Mouse (Mus musculus) kidney, embryonic 14.5 days (tissue): Measurements from ENCODE around the gene Jakmip3. TPM values are rescaled to one million over a fixed set of nuclear protein-coding genes. Genes with fewer than 3 reads are reported as not detected.
A peak's percentile ranks its signal among the peaks of the same experiment; 100 is the strongest.

Experiments
- ATAC-seq: fragments of 200-750 bp; cut with Nextera tagmentation; 2 replicates; pipeline ENCODE4 v1.8.0; 2017; ENCODE audit warnings: moderate number of reproducible peaks, mild to moderate bottlenecking, moderate TSS enrichment, moderate library complexity; ENCODE audit not compliant: low FRiP score, low TSS enrichment
- H3K27ac ChIP-seq: fragments of 300-500 bp; sonication (generic); 2 replicates; pipeline ENCODE4 v1.5.1; 2014; ENCODE audit warnings: low read depth, mild to moderate bottlenecking, low read length, moderate library complexity, mixed read lengths
- H3K27me3 ChIP-seq: fragments of 300-500 bp; sonication (generic); 2 replicates; pipeline ENCODE4 v1.6.1; 2014; ENCODE audit warnings: mild to moderate bottlenecking, low read length; ENCODE audit not compliant: control insufficient read depth, insufficient read depth
- H3K36me3 ChIP-seq: fragments of 300-500 bp; sonication (generic); 2 replicates; pipeline ENCODE4 v1.6.1; 2014; ENCODE audit warnings: low read length, mixed read lengths; ENCODE audit not compliant: control insufficient read depth, insufficient read depth
- H3K4me1 ChIP-seq: fragments of 300-500 bp; sonication (generic); 2 replicates; pipeline ENCODE4 v1.6.1; 2014; ENCODE audit warnings: low read length, mixed read lengths; ENCODE audit not compliant: control insufficient read depth, insufficient read depth
- H3K4me2 ChIP-seq: fragments of 300-500 bp; sonication (generic); replicated peaks from 2 replicates; pipeline ENCODE4 v1.6.1; 2014; ENCODE audit warnings: low read depth, mild to moderate bottlenecking, low read length
- H3K4me3 ChIP-seq: fragments of 300-500 bp; sonication (generic); 2 replicates; pipeline ENCODE4 v1.5.1; 2014; ENCODE audit warnings: mild to moderate bottlenecking, low read length
- H3K9ac ChIP-seq: fragments of 300-500 bp; sonication (generic); 2 replicates; pipeline ENCODE4 v1.6.1; 2014; ENCODE audit warnings: low read depth, mild to moderate bottlenecking, low read length, moderate library complexity
- H3K9me3 ChIP-seq: fragments of 300-500 bp; sonication (generic); 2 replicates; pipeline ENCODE4 v1.6.1; 2016; ENCODE audit warnings: low read length; ENCODE audit not compliant: control insufficient read depth
- WGBS: fragments of 180-500 bp; shearing (Covaris S2); extraction: QIAGEN DNeasy Blood & Tissue Kit; methylation state at CpG from one replicate; pipeline ENCODE4 v1.1.7; 2014; 5-methylcytosine and 5-hydroxymethylcytosine counted together
- polyA plus RNA-seq: library from polyadenylated mRNA; unstranded; fragments of >200 nt; fragmentation: Nextera tagmentation; extraction: Ambion mirVana; gene quantifications from 2 replicates; pipeline ENCODE4 v1.2.1, GENCODE M21; 2014

The Jakmip3 gene
- polyA plus RNA-seq, 1 experiment from 2014 or later: 0.42 TPM

DNA sequence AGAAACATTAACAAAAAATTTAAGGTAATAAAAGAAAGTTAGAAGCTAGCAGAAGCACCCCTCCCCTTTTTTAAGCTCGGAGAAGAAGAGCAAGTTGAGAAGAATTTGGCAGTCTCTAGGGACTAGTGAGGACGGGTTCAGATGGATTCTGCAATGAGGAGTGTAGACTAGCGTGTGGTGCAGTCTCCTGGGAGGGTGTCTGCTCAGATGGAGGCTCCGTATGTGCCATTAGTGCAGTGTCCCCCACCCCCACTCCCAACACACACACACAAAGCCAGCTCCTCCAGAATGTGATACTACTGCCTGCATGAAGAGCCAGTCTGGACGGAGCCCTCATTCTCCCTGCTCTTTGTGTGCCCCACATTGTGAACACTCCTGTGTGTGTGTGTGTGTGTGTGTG, 140.6 kb downstream of the Jakmip3 start:
- Histone ChIP-seq H3K36me3 (no peaks in the 10 kb centered on the region), H3K9me3 (no peaks in the 10 kb centered on the region), H3K27me3 (peaks cover 2% of the 10 kb centered on the region; the same call in 1 of the 2 replicates), H3K9ac (no peak overlapping the region), H3K4me2 (no peak overlapping the region), H3K4me3 (no peak overlapping the region), H3K4me1 (peaks cover 26% of the 10 kb centered on the region), H3K27ac (no peak overlapping the region)
- no peak for ATAC-seq
- WGBS: 79% methylated on average over 5 of the region's 5 CpGs

- no peak for ATAC-seq
- Histone ChIP-seq H3K9me3 (no peaks in the 10 kb centered on the region), H3K27me3 (peaks cover 12% of the 10 kb centered on the region), H3K4me3 (no peak overlapping the region), H3K9ac (no peak overlapping the region), H3K36me3 (no peaks in the 10 kb centered on the region), H3K4me2 (no peak overlapping the region), H3K27ac (no peak overlapping the region), H3K4me1 (peaks cover 17% of the 10 kb centered on the region)
- WGBS: 36% methylated on average over 8 of the region's 8 CpGs
Observed at GRCm38 (mm10) chr7:139082281-139082680, 141.8 kb downstream of the Jakmip3 start.

GRCm38 (mm10) chr7:139084316-139084715, 143.8 kb downstream of the Jakmip3 start:
- Histone ChIP-seq H3K27ac (no peak overlapping the region), H3K4me3 (no peak overlapping the region), H3K4me2 (no peak overlapping the region), H3K27me3 (peaks cover 16% of the 10 kb centered on the region), H3K9ac (no peak overlapping the region), H3K36me3 (no peaks in the 10 kb centered on the region), H3K4me1 (no peaks in the 10 kb centered on the region), H3K9me3 (no peaks in the 10 kb centered on the region)
- ATAC-seq: no peak
- WGBS: 79% methylated on average over 1 of the region's 1 CpGs

DNA sequence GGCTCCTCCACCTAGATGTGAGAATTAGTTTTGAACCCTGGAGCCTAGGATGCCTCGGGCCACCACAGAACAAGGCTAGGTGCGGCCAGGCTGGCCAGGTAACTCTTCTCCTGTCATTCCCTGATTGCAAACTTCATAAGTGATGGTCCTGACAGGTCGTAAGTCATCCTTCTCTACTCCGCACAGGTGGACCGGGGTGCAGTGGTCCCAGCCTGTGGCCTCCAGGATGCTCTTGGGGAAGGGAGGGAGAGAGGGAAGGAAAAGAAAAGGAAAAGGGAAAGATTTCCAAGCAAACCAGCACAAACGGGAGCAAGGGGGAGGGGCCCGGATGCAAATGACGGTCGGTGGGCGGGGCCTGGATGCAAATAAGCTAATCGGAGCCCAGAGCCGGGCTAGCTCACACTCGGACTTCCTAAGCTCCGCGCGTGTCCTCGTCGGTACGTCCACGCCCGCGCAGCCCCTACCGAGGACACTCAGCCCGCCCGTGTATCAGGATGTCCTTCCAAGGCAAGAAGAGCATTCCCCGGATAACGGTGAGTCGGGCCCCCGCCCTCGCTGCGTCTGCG, 145.2 kb downstream of the Jakmip3 start, which contains the start of gene Dpysl4:
Dpysl4 (plus strand) TSS at position 373 of the 566 bp plus-strand sequence.
- no peaks in the 10 kb centered on the region for H3K4me1 ChIP-seq
- WGBS: 6% methylated on average over 32 of the region's 32 CpGs
- peak within 1 kb of the TSS; percentile 63 for H3K4me3 ChIP-seq
- H3K9me3 ChIP-seq: no peaks in the 10 kb centered on the region
- no peaks in the 10 kb centered on the region; the same call in 1 of the 2 replicates for H3K36me3 ChIP-seq
- peak; percentile 81 for ATAC-seq
- H3K4me2 ChIP-seq: peak within 1 kb of the TSS; percentile 89
- H3K27me3 ChIP-seq: peaks cover 16% of the 10 kb centered on the region
- H3K27ac ChIP-seq: no peak within 1 kb of the TSS
- H3K9ac ChIP-seq: peak within 1 kb of the TSS; percentile 69

GRCm38 (mm10) chr7:139086195-139087158, 145.9 kb downstream of the Jakmip3 start:
- Histone ChIP-seq H3K9me3 (no peaks in the 10 kb centered on the region), H3K27me3 (peaks cover 16% of the 10 kb centered on the region), H3K36me3 (no peaks in the 10 kb centered on the region; the same call in 1 of the 2 replicates), H3K4me3 (peak overlapping the region; percentile 63), H3K4me2 (peak overlapping the region; percentile 89), H3K4me1 (no peaks in the 10 kb centered on the region), H3K9ac (peak overlapping the region; percentile 69), H3K27ac (no peak overlapping the region)
- 1% methylated on average over 61 of the region's 61 CpGs for WGBS
- peak; percentile 70 for ATAC-seq

GRCm38 (mm10) chr7:139087801-139088200, 147.3 kb downstream of the Jakmip3 start:
- Histone ChIP-seq H3K4me1 (no peaks in the 10 kb centered on the region), H3K27ac (no peak overlapping the region), H3K4me2 (no peak overlapping the region), H3K4me3 (no peak overlapping the region), H3K36me3 (peaks cover 3% of the 10 kb centered on the region; the same call in 1 of the 2 replicates), H3K9me3 (no peaks in the 10 kb centered on the region), H3K9ac (no peak overlapping the region), H3K27me3 (peaks cover 16% of the 10 kb centered on the region)
- 79% methylated on average over 2 of the region's 2 CpGs for WGBS
- ATAC-seq: no peak

DNA sequence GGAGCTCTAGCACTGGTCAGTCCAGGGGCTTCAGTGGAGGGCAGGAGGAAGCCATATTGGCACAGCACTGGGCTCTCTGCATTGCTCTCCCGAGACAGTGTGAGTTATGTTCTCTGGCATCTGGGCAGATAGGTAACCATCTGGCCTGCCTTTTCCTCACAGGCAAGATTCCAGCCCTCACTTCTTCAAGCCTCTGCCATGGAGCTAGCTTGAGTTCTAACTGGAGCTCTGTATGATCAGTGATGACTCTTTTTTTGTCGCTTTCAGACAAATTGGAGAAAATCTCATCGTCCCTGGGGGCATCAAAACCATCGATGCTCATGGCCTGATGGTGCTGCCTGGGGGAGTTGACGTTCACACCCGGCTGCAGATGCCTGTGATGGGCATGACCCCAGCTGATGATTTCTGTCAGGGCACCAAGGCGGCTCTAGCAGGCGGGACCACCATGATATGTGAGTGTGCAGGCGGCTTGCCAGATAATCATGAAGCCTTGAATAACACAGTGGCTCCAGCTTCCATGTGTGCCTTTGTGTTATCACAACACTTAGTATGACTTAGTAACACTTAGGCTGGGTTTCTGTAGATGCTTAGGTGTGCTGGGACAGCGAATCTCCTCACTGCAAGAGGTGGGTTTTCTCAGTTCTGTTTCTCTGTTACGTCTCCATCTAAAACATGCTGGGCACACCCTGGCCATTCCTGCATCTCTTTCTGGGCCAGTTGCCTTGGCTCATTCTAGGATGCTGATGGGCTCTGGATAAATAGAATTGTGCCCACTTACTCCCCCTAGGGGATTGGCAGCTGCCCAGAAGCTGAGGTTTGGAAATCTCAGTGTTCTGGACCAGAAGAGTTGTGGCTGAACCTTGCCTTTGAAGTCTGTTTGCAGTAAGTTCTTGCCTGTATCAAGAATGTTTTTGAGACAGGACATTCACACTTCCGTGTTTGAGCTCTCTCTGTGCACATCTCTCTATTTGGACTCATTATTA, 149.7 kb downstream of the Jakmip3 start:
- no peak overlapping the region for H3K9ac ChIP-seq
- no peak overlapping the region for H3K4me3 ChIP-seq
- no peak overlapping the region for H3K27ac ChIP-seq
- WGBS: 77% methylated on average over 12 of the region's 12 CpGs
- no peak overlapping the region for H3K4me2 ChIP-seq
- H3K36me3 ChIP-seq: peaks cover 8% of the 10 kb centered on the region; the same call in 1 of the 2 replicates
- no peaks in the 10 kb centered on the region for H3K9me3 ChIP-seq
- ATAC-seq: no peak
- H3K4me1 ChIP-seq: no peaks in the 10 kb centered on the region
- H3K27me3 ChIP-seq: peaks cover 16% of the 10 kb centered on the region

GRCm38 (mm10) chr7:139091681-139092080, 151.2 kb downstream of the Jakmip3 start:
- Histone ChIP-seq H3K9me3 (no peaks in the 10 kb centered on the region), H3K27me3 (peaks cover 8% of the 10 kb centered on the region), H3K4me1 (no peaks in the 10 kb centered on the region), H3K27ac (no peak overlapping the region), H3K4me3 (no peak overlapping the region), H3K36me3 (peaks cover 8% of the 10 kb centered on the region; the same call in 1 of the 2 replicates), H3K4me2 (no peak overlapping the region), H3K9ac (no peak overlapping the region)
- ATAC-seq: no peak
- WGBS: 91% methylated on average over 9 of the region's 9 CpGs
